ENCODE assay signal across 20 mouse cellular contexts in genomic region chr16:92142426-92143012, GRCm38 (mm10).
DNase-seq lines count a peak whose midpoint lies in the region; ATAC-seq and TF ChIP-seq lines count a peak whose summit lies in the region.
"Had no signal": no experiment of that assay in that cellular context is flagged by ENCODE, and none has a peak within 500 bp of the region (broad histone marks: within the 10 kb centered on the region; RNA-seq: fewer than 3 reads in every experiment).

No protein-coding gene starts in this region.

- H3K36me3 ChIP-seq in hindbrain, embryonic 13.5 days, result no peaks in the 10 kb centered on the region
- no peaks in the 10 kb centered on the region for H3K36me3 ChIP-seq in hindbrain, embryonic 16.5 days (ENCODE audit: control insufficient read depth, insufficient read depth, low read length)
- H3K36me3 ChIP-seq in forebrain, embryonic 14.5 days (ENCODE audit: control insufficient read depth, insufficient read depth, low read length), result no peaks in the 10 kb centered on the region
- H3K36me3 ChIP-seq: G1E; liver, embryonic 13.5 days had no signal

- H3K27ac ChIP-seq in hindbrain, embryonic 13.5 days, result peak overlapping the region; percentile 71
- no peak overlapping the region; the same call in 1 of the 2 replicates for H3K27ac ChIP-seq in hindbrain, embryonic 16.5 days (ENCODE audit: low read depth, low read length)
- H3K27ac ChIP-seq in forebrain, embryonic 14.5 days (ENCODE audit: low read depth, low read length), result peak overlapping the region; percentile 28; the same call in 1 of the 2 replicates
- H3K27ac ChIP-seq: gastrocnemius, adult 2 months; liver, embryonic 13.5 days had no signal

- no peak overlapping the region for H3K4me3 ChIP-seq in hindbrain, embryonic 13.5 days
- no peak overlapping the region for H3K4me3 ChIP-seq in hindbrain, embryonic 16.5 days (ENCODE audit: low read length)
- H3K4me3 ChIP-seq in forebrain, embryonic 14.5 days (ENCODE audit: low read depth, low read length), result no peak overlapping the region
- H3K4me3 ChIP-seq: gastrocnemius, adult 2 months; liver, embryonic 13.5 days; megakaryocyte, embryonic 14.5 days had no signal

- H3K4me2 ChIP-seq in hindbrain, embryonic 13.5 days, result no peak overlapping the region
- no peak overlapping the region for H3K4me2 ChIP-seq in hindbrain, embryonic 16.5 days (ENCODE audit: low read length)
- no peak overlapping the region for H3K4me2 ChIP-seq in forebrain, embryonic 14.5 days (ENCODE audit: low read length)
- H3K4me2 ChIP-seq: liver, embryonic 13.5 days; lung, embryonic 14.5 days had no signal

- peak; percentile 39; the same call in 1 of the 2 replicates for ATAC-seq in hindbrain, embryonic 13.5 days (ENCODE audit: low FRiP score)
- no peak for ATAC-seq in hindbrain, embryonic 16.5 days
- peak; percentile 42 for ATAC-seq in forebrain, embryonic 14.5 days

- no peaks in the 10 kb centered on the region for H3K27me3 ChIP-seq in hindbrain, embryonic 13.5 days
- no peaks in the 10 kb centered on the region for H3K27me3 ChIP-seq in hindbrain, embryonic 16.5 days (replicated peaks; ENCODE audit: control insufficient read depth, insufficient read depth, low read length)
- H3K27me3 ChIP-seq in forebrain, embryonic 14.5 days (replicated peaks; ENCODE audit: control insufficient read depth, insufficient read depth, low read length), result no peaks in the 10 kb centered on the region
- H3K27me3 ChIP-seq: CH12.LX; liver, embryonic 13.5 days had no signal

- no peak for TF ChIP-seq POLR2A in brain, embryonic 14.5 days (IDR thresholded peaks at IDR 0.05; ENCODE audit: borderline replicate concordance, extremely low read depth, insufficient read depth, insufficient read length, poor library complexity, severe bottlenecking)

- DNase-seq in brain, embryonic 14.5 days (ENCODE audit: low read depth), result peak; percentile 65
- DNase-seq in forebrain, embryonic 14.5 days (ENCODE audit: low spot score), result peak; percentile 52
- peak; percentile 72 for DNase-seq in retina, embryonic 14.5 days (ENCODE audit: low spot score)
- DNase-seq in natural killer cell, adult 2 months (ENCODE audit: low spot score in 2 of 2), result no peak
- no peak for DNase-seq in thymus, postnatal 4 days
- DNase-seq: adrenal gland, adult 2 months; B cell, adult 2 months; cerebellum, adult 18-20 months; cerebellum, postnatal 14 days; gastrocnemius, adult 2 months; kidney, adult 18-20 months; layer of hippocampus, adult 9-11 months; liver, embryonic 13.5 days; lung, embryonic 14.5 days; right cerebral cortex, postnatal 14 days had no signal

- peaks cover 33% of the 10 kb centered on the region for H3K4me1 ChIP-seq in hindbrain, embryonic 13.5 days (replicated peaks)
- H3K4me1 ChIP-seq in hindbrain, embryonic 16.5 days (ENCODE audit: control insufficient read depth, insufficient read depth, low read depth, low read length), result peaks cover 9% of the 10 kb centered on the region; the same call in 1 of the 2 replicates
- 0 out of 2 replicates have a peak, but pooled peaks cover 4% of the 10 kb centered on the region for H3K4me1 ChIP-seq in forebrain, embryonic 14.5 days (ENCODE audit: control insufficient read depth, insufficient read depth, low read length)
- H3K4me1 ChIP-seq: liver, embryonic 13.5 days; megakaryocyte, embryonic 14.5 days had no signal

- WGBS in hindbrain, embryonic 13.5 days, result 34% methylated on average over 9 of the region's 9 CpGs
- WGBS in hindbrain, embryonic 16.5 days, result 38% methylated on average over 9 of the region's 9 CpGs
- 5% methylated on average over 9 of the region's 9 CpGs for WGBS in forebrain, embryonic 14.5 days

- no peak overlapping the region for H3K9ac ChIP-seq in hindbrain, embryonic 13.5 days
- H3K9ac ChIP-seq in hindbrain, embryonic 16.5 days (ENCODE audit: low read depth, low read length), result no peak overlapping the region; the same call in 1 of the 2 replicates
- no peak overlapping the region for H3K9ac ChIP-seq in forebrain, embryonic 14.5 days (ENCODE audit: low read length)
- H3K9ac ChIP-seq: liver, embryonic 13.5 days; lung, embryonic 14.5 days had no signal

- no peak for TF ChIP-seq CTCF in brain, embryonic 14.5 days (IDR thresholded peaks at IDR 0.05; ENCODE audit: borderline replicate concordance, extremely low read depth, insufficient read depth, insufficient read length)

- no peaks in the 10 kb centered on the region for H3K9me3 ChIP-seq in hindbrain, embryonic 13.5 days
- no peaks in the 10 kb centered on the region for H3K9me3 ChIP-seq in hindbrain, embryonic 16.5 days (ENCODE audit: control insufficient read depth, low read length)
- no peaks in the 10 kb centered on the region for H3K9me3 ChIP-seq in forebrain, embryonic 14.5 days (replicated peaks; ENCODE audit: control insufficient read depth, low read length)
- H3K9me3 ChIP-seq: G1E; liver, embryonic 13.5 days had no signal

Comparison
In these comparisons a context has a peak if more than half of its experiments do, and no peak if none do; other contexts are left out.
1. DNase-seq: peak in brain, embryonic 14.5 days (single experiment), forebrain, embryonic 14.5 days (single experiment) and retina, embryonic 14.5 days (single experiment); none in natural killer cell, adult 2 months (0 of 2) and thymus, postnatal 4 days (single experiment).